Mouse (Mus musculus): ENCODE measurements at regions not wholly inside any gene's neighbourhood (a gene's known extent, or its start where the extent isn't known, plus 50 kb on each side); places are given as distances from the start of the nearest gene placed in this dataset.

DNA sequence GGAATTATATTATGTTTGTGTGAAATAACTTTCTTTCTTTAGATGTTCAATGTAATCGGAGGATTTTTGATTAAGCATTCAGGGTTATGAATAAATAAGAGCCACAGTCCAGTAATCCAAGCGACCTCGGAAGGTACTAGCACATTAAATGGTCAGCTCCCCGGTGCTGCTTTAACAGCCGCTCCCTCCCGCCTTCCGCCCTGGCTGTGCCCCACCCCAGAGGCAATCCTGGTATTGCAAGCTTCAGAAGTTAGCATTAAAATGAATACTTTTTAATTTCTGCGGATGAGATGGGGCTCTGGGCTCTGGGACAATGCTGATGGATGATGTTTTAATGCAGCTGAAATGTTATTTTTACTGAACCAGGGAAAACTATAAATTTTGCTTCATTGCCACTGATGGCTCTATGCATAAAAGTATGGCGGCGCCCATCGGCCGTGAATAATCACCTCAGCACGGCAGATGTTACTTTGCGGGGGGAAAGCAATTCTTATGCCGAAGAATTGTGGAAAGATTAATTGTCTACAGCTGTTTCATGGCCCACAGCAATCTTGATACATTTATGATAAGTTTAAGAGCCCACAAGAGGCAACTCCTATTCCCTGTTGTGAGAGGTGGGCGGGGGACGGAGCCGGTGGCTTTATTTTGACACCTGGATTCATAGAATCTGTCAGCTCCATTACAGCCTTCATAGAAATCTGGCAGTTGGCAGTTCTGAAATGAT, 136.5 kb downstream of the Gpat3 start:
- DNase-seq, result no peak

DNA sequence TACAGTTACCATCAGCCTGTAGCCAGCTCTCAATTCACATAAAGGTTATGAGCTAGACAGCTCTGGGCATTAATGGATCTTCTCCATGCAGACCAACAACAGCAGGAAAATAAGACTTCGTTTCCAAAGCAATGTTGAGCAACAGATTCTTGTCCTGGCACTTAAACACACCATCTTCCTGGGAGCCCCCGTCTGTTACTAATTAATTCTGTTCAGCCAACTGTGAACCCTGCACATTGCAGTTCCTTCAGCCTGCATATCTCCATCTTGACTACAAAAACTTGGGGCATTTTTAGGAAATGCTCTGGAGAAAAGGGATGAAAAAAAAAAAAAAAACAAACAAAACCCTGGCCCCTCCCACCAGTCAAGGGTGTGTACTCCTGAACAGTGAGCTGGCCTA, 131.2 kb downstream of the Gpat3 start:
- DNase-seq, result peak; percentile 41

DNA sequence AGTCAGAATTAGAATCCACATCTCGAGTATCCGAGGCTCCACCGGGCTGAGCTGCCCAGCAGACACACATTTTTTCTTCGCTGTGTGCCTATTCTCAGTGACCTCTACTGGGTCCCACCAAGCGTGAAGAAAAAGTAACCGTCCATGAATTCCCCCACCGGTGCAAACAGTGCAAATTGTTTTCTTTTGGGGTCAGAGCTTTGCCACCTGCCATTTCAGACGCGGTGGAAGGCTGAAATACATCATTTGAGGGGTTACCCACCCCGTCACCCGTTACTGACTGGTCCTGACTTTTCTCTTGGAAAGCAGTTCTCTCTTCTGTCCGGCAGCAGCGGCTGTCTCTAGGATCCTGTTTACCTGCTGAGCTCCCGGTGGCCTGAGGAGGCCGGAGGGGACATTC, 105.7 kb downstream of the Gpat3 start:
- DNase-seq, result peak; percentile 3
